Mouse (Mus musculus) lung, postnatal 0 days (tissue): Measurements from ENCODE around the gene Krt78.
"Not testable (repeated sequence)": the region's sequence is repeated elsewhere in the genome, so short reads cannot be mapped to it uniquely, and the experiment has no call there.

Experiments used
- CTCF ChIP-seq: IDR thresholded peaks from 2 replicates; pipeline ENCODE4 v1.5.1; 2016; ENCODE audit warnings: antibody characterized with exemption, mild to moderate bottlenecking
- EP300 ChIP-seq: IDR thresholded peaks from 2 replicates; pipeline ENCODE4 v1.6.1; 2016; ENCODE audit warnings: antibody characterized with exemption, mild to moderate bottlenecking, control low read depth

- not testable (repeated sequence) for TF ChIP-seq EP300, CTCF
Observed at GRCm38 (mm10) chr15:101996450-101997078, 42.5 kb upstream of the Krt78 start.
